Mouse (Mus musculus) heart, adult 10 weeks (tissue): ENCODE measurements around the gene Rnf38. TPM values are rescaled to one million over a fixed set of nuclear protein-coding genes. Genes with fewer than 3 reads are reported as not detected.

Experiments
- polyA plus RNA-seq: library from polyadenylated mRNA; stranded (reverse); fragments of 350-450 nt; fragmentation: Illumina TruSeq; extraction: RNeasy Lipid Tissue Mini Kit (QIAGEN cat#74804); gene quantifications from one replicate; pipeline ENCODE4 v1.2.3, GENCODE M21; 2014; ENCODE audit warnings: low read depth, low replicate concordance

Rnf38 gene
- 22.1 TPM for polyA plus RNA-seq

GRCm38 (mm10) chr4:44233713-44234003 lies at the start of gene Rnf38:
TSS of gene Rnf38 (minus strand) at chr4:44233789.

GRCm38 (mm10) chr4:44083945-44084344 lies 149.6 kb downstream of the Rnf38 start, which contains the start of gene Gne:
TSS of gene Gne (minus strand) at chr4:44084177.

Other genes with a start within 250 kb of the Rnf38 start
- gene Clta, start 229.3 kb downstream of the Rnf38 start, polyA plus RNA-seq: 94.8 TPM
- gene Gne, start 149.6 kb downstream of the Rnf38 start, polyA plus RNA-seq: 18.7 TPM
- gene Melk, start 67.1 kb upstream of the Rnf38 start, polyA plus RNA-seq: not detected